Mouse (Mus musculus) embryonic fibroblast, embryonic 13.5 days (primary cell): ENCODE data around the gene Ppfia1. TPM values are rescaled to one million over a fixed set of nuclear protein-coding genes. Genes with fewer than 3 reads are reported as not detected.

Experiments used
- H3K27ac ChIP-seq: 2 replicates; pipeline ENCODE4 v1.5.1; 2012; ENCODE audit warnings: low read length, control low read depth, inconsistent platforms; ENCODE audit not compliant: insufficient read depth
- H3K4me1 ChIP-seq: 2 replicates; pipeline ENCODE4 v1.6.1; 2011; ENCODE audit warnings: low read length; ENCODE audit not compliant: control insufficient read depth, insufficient read depth
- H3K4me3 ChIP-seq: 2 replicates; pipeline ENCODE4 v1.5.1; 2011; ENCODE audit warnings: mild to moderate bottlenecking, control low read depth, low read length; ENCODE audit not compliant: insufficient read depth
- CTCF ChIP-seq: IDR thresholded peaks from 2 replicates; pipeline ENCODE4 v1.5.1; 2011; ENCODE audit warnings: mild to moderate bottlenecking, control low read depth, low read length, moderate library complexity, borderline replicate concordance; ENCODE audit not compliant: insufficient read depth
- POLR2A ChIP-seq: IDR thresholded peaks from 2 replicates; pipeline ENCODE4 v1.6.1; 2011; ENCODE audit warnings: low read depth, mild to moderate bottlenecking, control low read depth, low read length, moderate library complexity
- polyA plus RNA-seq: library from polyadenylated mRNA; stranded (reverse); fragments of >200 nt; gene quantifications from 2 replicates; pipeline ENCODE4 v1.2.4, GENCODE M21; 2011; ENCODE audit warnings: low read depth; ENCODE audit not compliant: missing spikeins, insufficient read length

Gene Ppfia1
- polyA plus RNA-seq, 1 experiment = 71.5 TPM

DNA sequence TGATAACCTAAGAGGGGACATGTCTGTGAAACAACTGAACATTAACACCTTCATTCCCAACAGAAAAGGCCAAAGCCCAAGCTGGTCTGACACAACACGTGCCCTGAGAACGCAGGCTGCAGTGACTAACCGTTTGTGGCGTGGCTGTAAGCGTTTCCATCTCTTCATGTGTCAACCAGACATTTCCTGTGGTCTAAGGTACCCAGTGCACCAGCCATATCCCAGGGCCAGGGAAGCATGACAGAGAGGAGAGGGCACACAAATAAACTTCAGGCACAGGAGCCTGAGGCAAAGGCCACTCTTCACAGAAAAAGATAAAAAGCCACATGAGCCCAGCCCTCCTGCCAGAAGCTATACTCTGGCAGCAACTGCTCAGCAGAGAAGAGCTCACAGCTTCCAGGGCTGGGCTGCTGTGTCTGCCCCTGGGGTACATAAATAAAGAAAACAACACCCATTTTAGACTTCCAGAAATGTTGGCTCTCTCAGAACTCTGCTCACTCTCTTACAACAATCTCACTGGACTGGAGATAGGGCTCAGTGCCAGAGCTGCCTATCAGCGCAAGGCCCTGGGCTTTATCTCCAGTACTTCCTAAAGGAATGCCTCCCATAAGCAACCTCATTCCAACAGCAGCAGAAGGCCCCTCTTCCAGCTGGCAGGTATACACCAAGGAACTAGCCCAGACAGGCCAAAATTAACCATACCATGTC, 64.3 kb downstream of the Ppfia1 start:
- H3K4me1 ChIP-seq = no peaks in the 10 kb centered on the region
- H3K4me3 ChIP-seq = no peak overlapping the region
- TF ChIP-seq POLR2A (no peak), CTCF (no peak)
- H3K27ac ChIP-seq = peak overlapping the region; percentile 41

DNA sequence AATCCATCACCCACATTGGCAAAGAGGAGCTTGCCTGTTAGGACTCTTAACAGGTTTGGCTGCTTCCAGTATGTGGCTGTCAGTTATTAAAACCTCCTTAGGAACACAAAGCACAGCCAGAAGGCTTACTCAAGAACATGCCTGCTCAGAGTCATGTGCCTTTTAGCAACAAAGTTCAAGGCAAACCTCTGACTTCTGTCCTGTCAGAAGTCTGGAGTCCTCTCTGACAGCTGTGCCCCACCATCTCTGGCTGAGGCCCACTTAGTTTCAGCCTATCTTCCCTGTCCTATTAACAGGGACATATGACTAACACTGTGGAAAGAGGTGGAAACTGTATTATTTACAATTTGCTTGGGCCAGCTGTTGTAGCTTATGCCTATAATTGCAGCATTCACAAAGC, 73.2 kb downstream of the Ppfia1 start:
- TF ChIP-seq CTCF (no peak), POLR2A (no peak)
- no peaks in the 10 kb centered on the region for H3K4me1 ChIP-seq
- H3K4me3 ChIP-seq = no peak overlapping the region
- no peak overlapping the region for H3K27ac ChIP-seq

DNA sequence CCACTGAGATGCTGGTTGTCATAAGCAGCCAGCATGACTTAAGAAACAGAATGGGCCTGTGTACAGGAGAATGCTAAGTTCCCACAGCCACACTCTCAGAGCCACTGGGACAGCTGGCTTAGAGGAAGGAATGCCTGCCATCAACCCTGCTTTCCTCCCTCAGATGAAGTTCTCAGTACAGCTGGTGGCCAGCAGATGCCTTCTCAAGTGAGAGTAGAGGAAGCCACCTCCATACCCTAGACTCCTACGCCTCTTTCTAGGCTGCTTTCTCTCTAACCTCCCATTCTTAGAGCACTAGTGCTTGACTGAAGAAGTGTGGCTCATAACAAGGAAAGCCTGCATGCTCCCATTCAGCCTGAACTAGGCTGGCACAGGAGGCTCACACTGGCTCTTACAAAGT, 74.0 kb downstream of the Ppfia1 start:
- Histone ChIP-seq H3K4me3 (no peak overlapping the region), H3K4me1 (no peaks in the 10 kb centered on the region), H3K27ac (no peak overlapping the region)
- TF ChIP-seq POLR2A (no peak), CTCF (no peak)

DNA sequence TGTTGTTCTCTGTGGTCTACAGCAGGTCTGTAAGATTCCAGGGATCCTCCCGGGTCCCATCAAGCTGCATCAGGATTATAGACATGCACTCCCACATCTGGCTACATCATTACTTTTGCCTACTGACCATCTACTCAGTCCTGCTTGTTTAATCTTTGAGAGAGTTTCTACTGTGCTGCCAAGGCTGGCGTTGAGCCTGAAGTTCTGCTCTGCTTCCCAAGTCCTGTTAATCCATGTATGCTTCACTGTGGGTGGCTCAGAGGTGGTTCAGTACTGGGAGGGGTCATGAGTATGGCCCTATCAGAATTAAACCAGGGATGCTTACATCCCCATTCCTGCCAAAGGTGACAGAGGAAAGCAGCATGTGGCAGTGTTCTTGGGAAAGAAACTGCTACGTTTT, 77.8 kb downstream of the Ppfia1 start:
- H3K4me3 ChIP-seq = no peak overlapping the region
- TF ChIP-seq CTCF = no peak
- TF ChIP-seq POLR2A = no peak
- H3K4me1 ChIP-seq = no peaks in the 10 kb centered on the region
- no peak overlapping the region for H3K27ac ChIP-seq

DNA sequence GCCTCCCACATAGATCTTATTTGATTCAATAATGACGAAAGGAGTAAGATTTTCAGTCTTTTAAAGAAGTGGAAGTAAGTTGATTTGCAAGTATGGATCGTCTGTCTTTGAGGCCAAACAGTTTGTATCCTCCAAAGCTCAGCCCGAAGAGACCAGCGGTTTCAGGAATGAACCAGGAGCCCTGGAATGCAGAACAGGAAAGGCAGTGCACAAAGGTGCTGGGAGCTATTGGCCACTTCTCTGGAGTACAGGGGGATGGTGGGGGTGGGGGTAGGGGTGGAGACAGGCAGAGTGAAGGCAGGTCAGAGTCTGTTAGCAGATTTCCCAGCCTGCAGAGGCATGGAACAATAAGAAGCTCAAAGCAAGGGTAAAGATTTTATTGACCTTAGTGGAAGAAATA, 80.0 kb downstream of the Ppfia1 start:
- Histone ChIP-seq H3K4me3 (no peak overlapping the region), H3K27ac (no peak overlapping the region), H3K4me1 (peaks cover 4% of the 10 kb centered on the region)
- TF ChIP-seq CTCF (no peak), POLR2A (no peak)

DNA sequence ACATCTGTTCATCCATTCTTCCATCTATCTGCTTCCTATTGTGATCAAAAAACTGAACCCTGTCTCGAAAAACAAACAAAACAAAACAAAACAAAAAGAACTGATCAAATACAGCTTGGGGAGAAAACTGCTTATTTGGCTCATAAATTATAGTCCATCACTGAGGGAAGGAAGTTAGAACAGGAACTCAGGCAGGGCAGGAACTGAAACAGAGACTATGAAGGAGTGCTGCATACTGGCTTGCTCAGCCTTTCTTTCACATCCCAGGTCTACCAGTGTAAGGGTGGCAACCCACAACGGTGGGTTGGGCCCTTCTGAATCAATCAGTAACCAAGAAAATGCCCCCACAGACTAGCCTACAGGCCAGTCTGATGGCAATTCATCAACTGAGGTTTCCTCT, 82.4 kb downstream of the Ppfia1 start:
- Histone ChIP-seq H3K27ac (peak overlapping the region; percentile 79), H3K4me1 (peaks cover 11% of the 10 kb centered on the region), H3K4me3 (peak overlapping the region; percentile 62)
- no peak for TF ChIP-seq POLR2A
- TF ChIP-seq CTCF = no peak

DNA sequence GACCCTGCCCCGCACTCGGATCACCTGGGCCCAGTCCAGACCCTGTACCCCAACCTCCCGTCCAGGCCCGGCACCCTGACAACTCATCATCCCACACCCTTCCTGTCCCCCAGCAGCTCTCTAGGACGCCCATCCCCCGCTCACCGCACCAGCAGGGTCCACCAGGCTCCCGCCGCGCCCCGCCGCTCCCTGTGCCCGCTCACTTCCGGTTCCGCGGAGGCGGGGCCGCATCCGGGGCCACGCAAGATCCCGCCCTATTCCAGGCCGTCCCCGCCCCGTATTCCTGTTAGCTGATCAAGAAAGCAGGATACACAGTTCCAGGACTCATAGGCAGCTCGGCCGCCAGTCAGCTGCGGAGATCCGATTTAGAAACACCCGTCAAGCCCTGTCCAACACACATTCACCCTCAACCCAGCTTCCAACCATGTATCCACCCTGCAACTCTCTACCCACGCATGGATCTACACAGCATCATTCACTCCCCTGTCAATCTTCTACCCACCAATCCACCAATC, 82.9 kb downstream of the Ppfia1 start, which contains the start of gene Cttn:
Cttn (minus strand) TSS at position 465 of the 515 bp plus-strand sequence.
- TF ChIP-seq CTCF (no peak), POLR2A (peak; percentile 93)
- peaks cover 11% of the 10 kb centered on the region for H3K4me1 ChIP-seq
- H3K4me3 ChIP-seq = peak within 1 kb of the TSS; percentile 62
- H3K27ac ChIP-seq = peak within 1 kb of the TSS; percentile 97

DNA sequence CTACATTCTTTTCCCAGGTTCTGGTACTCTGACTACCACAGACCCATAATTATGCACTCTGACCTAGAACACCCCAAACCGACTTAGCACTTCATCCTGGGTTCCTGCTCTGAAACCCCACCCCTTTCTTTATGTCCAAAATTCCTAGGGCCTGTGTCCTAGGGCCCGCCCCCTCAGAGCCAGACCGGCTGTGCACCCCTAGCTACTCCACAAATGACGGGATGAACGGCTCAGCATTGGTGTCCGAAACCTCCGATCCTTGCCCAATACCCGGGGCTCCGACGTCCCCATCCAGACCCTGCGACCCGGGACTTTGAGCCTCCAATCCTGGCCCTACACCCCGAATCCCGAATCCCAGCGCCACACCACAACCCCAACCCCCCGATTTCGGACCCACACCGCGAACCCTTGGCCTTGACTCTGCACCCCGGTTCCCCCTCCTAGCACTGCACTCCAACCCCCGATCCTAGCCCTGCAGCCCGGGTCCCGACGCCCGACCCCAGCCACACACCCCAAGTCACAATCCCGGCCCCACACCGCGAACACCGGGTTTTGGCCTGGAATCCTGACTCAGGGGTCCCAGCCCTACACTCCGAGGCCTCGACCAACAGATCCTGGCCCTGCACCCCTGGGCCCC, 83.5 kb downstream of the Ppfia1 start:
- H3K4me3 ChIP-seq = peak overlapping the region; percentile 62
- H3K27ac ChIP-seq = peak overlapping the region; percentile 97
- TF ChIP-seq POLR2A (peak; percentile 78), CTCF (no peak)
- H3K4me1 ChIP-seq = peaks cover 11% of the 10 kb centered on the region

DNA sequence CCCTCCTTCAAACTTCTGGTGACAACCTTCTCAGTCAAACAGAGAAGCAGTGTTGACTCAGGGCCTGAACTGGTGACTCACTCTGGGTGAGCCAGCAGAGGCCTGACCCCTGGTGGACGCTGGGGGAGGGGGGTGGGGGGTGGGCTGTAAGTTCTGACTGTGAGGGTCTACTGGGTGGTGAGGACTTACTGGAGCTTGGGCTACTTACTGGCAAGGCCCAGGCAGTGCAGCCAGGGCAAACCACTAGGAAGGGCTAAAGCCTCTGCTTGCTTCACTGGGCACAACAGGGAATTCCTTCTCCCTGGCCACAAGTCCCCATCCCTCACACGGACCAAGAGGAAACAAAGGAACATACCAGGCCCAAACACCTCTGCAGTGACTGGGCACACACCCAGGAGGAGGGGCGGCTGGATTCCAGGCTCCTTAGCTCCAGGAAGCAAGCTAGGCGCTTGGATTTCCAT, 84.3 kb downstream of the Ppfia1 start:
- H3K4me3 ChIP-seq = peak overlapping the region; percentile 62
- peak overlapping the region; percentile 97 for H3K27ac ChIP-seq
- TF ChIP-seq CTCF (no peak), POLR2A (0 out of 2 replicates have a peak, but pooled peaks have one; percentile 8)
- H3K4me1 ChIP-seq = peaks cover 11% of the 10 kb centered on the region

DNA sequence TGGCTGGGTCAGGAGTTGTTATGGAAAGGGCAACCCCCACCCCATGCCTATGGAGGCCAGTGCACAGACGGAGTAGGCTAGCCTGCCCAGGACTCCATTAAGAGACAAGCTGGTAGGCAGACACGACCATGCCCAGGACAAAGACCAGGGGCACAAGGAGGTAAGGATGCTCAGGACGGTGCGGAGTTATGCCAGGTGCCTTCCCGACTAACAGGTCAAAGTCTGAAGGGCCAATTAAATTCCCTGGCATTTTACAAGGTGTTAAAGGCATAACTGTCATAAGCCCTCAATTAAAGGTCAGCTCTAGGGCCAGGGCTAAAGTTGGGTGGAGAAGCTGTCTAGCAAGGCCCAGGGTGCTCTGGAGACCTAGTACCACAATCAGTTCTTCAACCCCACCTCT, 84.8 kb downstream of the Ppfia1 start:
- peak overlapping the region; percentile 50; the same call in 1 of the 2 replicates for H3K27ac ChIP-seq

More for the DNA sequence above, 84.8 kb downstream of the Ppfia1 start:
- Histone ChIP-seq H3K4me3 (peak overlapping the region; percentile 62), H3K4me1 (peaks cover 11% of the 10 kb centered on the region)
- TF ChIP-seq POLR2A = no peak
- no peak for TF ChIP-seq CTCF
